Mouse (Mus musculus) midbrain, postnatal 0 days (tissue): ENCODE measurements at regions not wholly inside any gene's neighbourhood (a gene's known extent, or its start where the extent isn't known, plus 50 kb on each side); places are given as distances from the start of the nearest gene placed in this dataset.

Experiments
- ATAC-seq: fragments of 200-750 bp; cut with Nextera tagmentation; 2 replicates; pipeline ENCODE4 v1.8.0; 2017; ENCODE audit warnings: moderate number of reproducible peaks, mild to moderate bottlenecking, moderate TSS enrichment, moderate library complexity; ENCODE audit not compliant: low FRiP score
- DNase-seq: peaks from one replicate; pipeline ENCODE4 v3.0.0-alpha.2; 2015; ENCODE audit warnings: low spot score
- H3K27ac ChIP-seq: fragments of 300-500 bp; sonication (generic); 2 replicates; pipeline ENCODE4 v1.5.1; 2014; ENCODE audit warnings: low read depth, mild to moderate bottlenecking, low read length, mixed read lengths
- H3K27me3 ChIP-seq: fragments of 300-500 bp; sonication (generic); 2 replicates; pipeline ENCODE4 v1.6.1; 2014; ENCODE audit warnings: low read length, control low read depth, mixed read lengths; ENCODE audit not compliant: insufficient read depth
- H3K36me3 ChIP-seq: fragments of 300-500 bp; sonication (generic); 2 replicates; pipeline ENCODE4 v1.6.1; 2014; ENCODE audit warnings: low read length, control low read depth, mixed read lengths; ENCODE audit not compliant: insufficient read depth
- H3K4me1 ChIP-seq: fragments of 300-500 bp; sonication (generic); 2 replicates; pipeline ENCODE4 v1.6.1; 2014; ENCODE audit warnings: mild to moderate bottlenecking, control low read depth, antibody characterized with exemption, low read length, mixed read lengths; ENCODE audit not compliant: insufficient read depth
- H3K4me2 ChIP-seq: fragments of 300-500 bp; sonication (generic); 2 replicates; pipeline ENCODE4 v1.6.1; 2014; ENCODE audit warnings: low read depth, mild to moderate bottlenecking, low read length, mixed read lengths; ENCODE audit not compliant: poor library complexity, severe bottlenecking
- H3K4me3 ChIP-seq: fragments of 300-500 bp; sonication (generic); 2 replicates; pipeline ENCODE4 v1.5.1; 2014; ENCODE audit warnings: low read depth, mild to moderate bottlenecking, low read length, moderate library complexity
- H3K9ac ChIP-seq: fragments of 300-500 bp; sonication (generic); replicated peaks from 2 replicates; pipeline ENCODE4 v1.6.1; 2014; ENCODE audit warnings: mild to moderate bottlenecking, low read length, moderate library complexity, mixed read lengths; ENCODE audit not compliant: poor library complexity, severe bottlenecking
- H3K9me3 ChIP-seq: fragments of 300-500 bp; sonication (generic); 2 replicates; pipeline ENCODE4 v1.6.1; 2016; ENCODE audit warnings: low read length, control low read depth
- CTCF ChIP-seq: IDR thresholded peaks from 2 replicates; pipeline ENCODE4 v1.5.1; 2016; ENCODE audit warnings: antibody characterized with exemption, mild to moderate bottlenecking
- WGBS: fragments of 180-500 bp; shearing (Covaris S2); extraction: QIAGEN DNeasy Blood & Tissue Kit; methylation state at CpG from one replicate; pipeline ENCODE4 v1.1.7; 2014; 5-methylcytosine and 5-hydroxymethylcytosine counted together

DNA sequence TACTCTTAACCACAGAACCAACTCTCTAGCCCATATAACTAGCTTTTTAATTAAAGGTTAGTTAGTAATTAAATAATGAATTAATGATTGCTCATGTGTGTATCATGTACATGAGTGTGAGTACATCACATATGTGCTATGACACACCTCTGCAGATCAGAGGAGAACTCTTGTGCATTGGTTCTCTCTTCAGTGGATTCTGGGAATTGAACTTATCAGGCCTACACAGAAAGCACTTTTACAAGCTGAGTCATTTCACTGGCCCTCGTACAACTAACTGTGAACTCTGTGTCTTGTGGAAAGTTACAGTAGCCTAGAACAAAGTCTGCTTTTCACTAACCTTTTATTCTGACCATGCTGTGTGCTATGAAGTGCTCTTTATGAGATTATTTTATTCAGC, 79.5 kb upstream of the Tnr start:
- no peak overlapping the region for H3K27ac ChIP-seq

DNA sequence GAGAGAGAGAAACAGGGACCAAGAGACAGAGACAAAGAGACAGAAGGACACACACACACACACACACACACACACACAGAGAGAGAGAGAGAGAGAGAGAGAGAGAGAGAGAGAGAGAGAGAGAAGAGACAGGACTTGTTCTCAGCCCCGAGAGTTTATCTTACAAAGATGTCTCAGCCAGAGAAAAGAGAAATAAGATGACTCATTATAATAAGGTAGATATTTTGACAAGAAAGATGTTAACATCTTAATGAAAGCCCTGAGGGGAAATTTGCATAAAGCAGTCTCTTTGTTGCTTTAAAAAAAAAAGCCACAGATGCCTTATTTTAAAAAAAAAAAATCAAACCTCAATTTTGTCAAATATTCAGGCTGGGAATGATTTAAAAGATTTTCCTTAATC, 78.1 kb upstream of the Tnr start:
- 18% methylated on average over 1 of the region's 1 CpGs for WGBS
- Histone ChIP-seq H3K4me1 (no peaks in the 10 kb centered on the region; the same call in 1 of the 2 replicates), H3K27me3 (no peaks in the 10 kb centered on the region), H3K27ac (no peak overlapping the region), H3K36me3 (no peaks in the 10 kb centered on the region), H3K4me2 (no peak overlapping the region), H3K9me3 (no peaks in the 10 kb centered on the region), H3K4me3 (no peak overlapping the region), H3K9ac (no peak overlapping the region)
- no peak for TF ChIP-seq CTCF
- DNase-seq (no peak), ATAC-seq (no peak)

More for the DNA sequence above, 79.5 kb upstream of the Tnr start:
- no peak for TF ChIP-seq CTCF
- ATAC-seq (no peak), DNase-seq (no peak)
- Histone ChIP-seq H3K4me2 (no peak overlapping the region), H3K4me1 (no peaks in the 10 kb centered on the region; the same call in 1 of the 2 replicates), H3K9ac (no peak overlapping the region), H3K9me3 (no peaks in the 10 kb centered on the region), H3K27me3 (no peaks in the 10 kb centered on the region), H3K4me3 (no peak overlapping the region), H3K36me3 (no peaks in the 10 kb centered on the region)
- 87% methylated on average over 1 of the region's 1 CpGs for WGBS

DNA sequence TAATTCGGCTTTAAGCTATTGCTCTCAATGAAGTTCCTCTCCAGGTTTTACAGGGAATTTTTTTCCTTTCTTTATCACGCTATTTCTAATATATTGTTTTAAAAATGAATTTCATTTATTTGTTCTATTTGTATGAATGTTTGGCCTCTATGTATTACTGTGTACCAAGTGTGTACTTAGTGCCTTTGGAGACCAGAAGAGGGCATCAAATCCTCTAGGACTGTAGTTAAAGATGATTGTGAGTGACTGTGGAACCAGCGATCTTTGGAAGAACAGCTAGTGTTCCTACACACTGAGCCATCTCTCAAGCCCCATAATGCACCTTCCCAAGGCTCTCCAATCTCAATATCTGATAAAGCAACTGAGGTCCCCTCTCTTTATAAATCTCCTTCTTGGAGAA, 72.1 kb upstream of the Tnr start:
- WGBS, result 78% methylated on average over 3 of the region's 3 CpGs
- no peaks in the 10 kb centered on the region for H3K36me3 ChIP-seq
- ATAC-seq (no peak), DNase-seq (no peak)
- H3K4me1 ChIP-seq, result no peaks in the 10 kb centered on the region
- H3K4me2 ChIP-seq, result no peak overlapping the region
- H3K9ac ChIP-seq, result no peak overlapping the region
- no peak overlapping the region for H3K4me3 ChIP-seq
- TF ChIP-seq CTCF, result 0 out of 2 replicates have a peak, but pooled peaks have one; percentile 3
- H3K27ac ChIP-seq, result no peak overlapping the region
- no peaks in the 10 kb centered on the region for H3K27me3 ChIP-seq
- H3K9me3 ChIP-seq, result no peaks in the 10 kb centered on the region

DNA sequence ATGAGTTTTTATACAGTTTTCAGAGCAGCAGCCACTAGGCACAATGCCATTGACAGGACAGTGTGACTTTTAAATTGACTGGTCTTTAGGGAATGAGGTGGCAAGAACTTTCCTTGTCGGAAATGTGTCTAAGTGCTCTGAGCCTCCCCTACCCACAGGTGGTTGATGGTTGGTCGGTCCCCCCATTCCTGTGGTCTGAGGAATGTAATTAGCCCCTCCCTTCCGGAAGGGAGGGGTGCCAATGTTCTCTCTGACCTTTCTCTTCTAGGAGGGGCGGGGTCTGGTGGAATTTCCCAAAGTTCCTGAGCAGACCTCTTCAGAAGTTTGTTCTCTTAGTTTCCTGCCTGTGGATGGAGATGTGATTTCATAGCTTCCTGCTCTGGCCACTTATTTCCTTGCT, 62.7 kb upstream of the Tnr start:
- WGBS, result 80% methylated on average over 4 of the region's 4 CpGs
- Histone ChIP-seq H3K36me3 (no peaks in the 10 kb centered on the region), H3K9me3 (no peaks in the 10 kb centered on the region), H3K27me3 (no peaks in the 10 kb centered on the region), H3K4me2 (no peak overlapping the region), H3K9ac (no peak overlapping the region), H3K4me1 (no peaks in the 10 kb centered on the region), H3K27ac (no peak overlapping the region), H3K4me3 (no peak overlapping the region)
- ATAC-seq (no peak), DNase-seq (no peak)
- TF ChIP-seq CTCF, result no peak

GRCm38 (mm10) chr1:159470941-159471340, 52.6 kb upstream of the Tnr start:
- Histone ChIP-seq H3K27me3 (no peaks in the 10 kb centered on the region), H3K36me3 (no peaks in the 10 kb centered on the region), H3K4me3 (no peak overlapping the region), H3K9ac (no peak overlapping the region), H3K4me2 (no peak overlapping the region), H3K9me3 (no peaks in the 10 kb centered on the region), H3K27ac (no peak overlapping the region), H3K4me1 (no peaks in the 10 kb centered on the region)
- TF ChIP-seq CTCF, result no peak
- DNase-seq (no peak), ATAC-seq (no peak)
